Mouse (Mus musculus): ENCODE measurements around the gene Map4.
"Not testable (repeated sequence)": the region's sequence is repeated elsewhere in the genome, so short reads cannot be mapped to it uniquely, and the experiment has no call there.

Map4 gene

GRCm38 (mm10) chr9:109917931-109918330, 13.3 kb upstream of the Map4 start:
- DNase-seq (ENCODE audit: low spot score in 2 of 2), result no peak

DNA sequence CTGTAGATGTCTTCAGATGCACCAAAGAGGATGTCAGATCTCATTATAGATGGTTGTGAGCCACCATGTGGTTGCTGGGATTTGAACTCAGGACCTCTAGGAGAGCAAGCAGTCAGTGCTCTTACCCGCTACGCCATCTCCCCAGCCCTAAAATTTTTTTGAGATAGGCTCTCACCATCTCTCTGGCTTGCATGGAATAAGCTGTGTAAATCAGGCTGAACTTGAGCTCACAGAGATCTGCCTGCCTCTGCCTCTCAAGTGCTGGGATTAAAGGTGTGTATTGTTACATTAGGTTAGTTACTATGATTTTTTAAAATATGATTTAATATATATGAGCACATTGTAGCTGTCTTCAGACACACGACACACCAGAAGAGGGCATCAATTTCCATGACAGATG, 2.1 kb upstream of the Map4 start:
- no peak for DNase-seq (ENCODE audit: low spot score in 2 of 2)

- DNase-seq (ENCODE audit: low spot score in 2 of 2), result no peak
These were observed 1.2 kb upstream of the Map4 start for GRCm38 (mm10) chr9:109930063-109930462.

DNA sequence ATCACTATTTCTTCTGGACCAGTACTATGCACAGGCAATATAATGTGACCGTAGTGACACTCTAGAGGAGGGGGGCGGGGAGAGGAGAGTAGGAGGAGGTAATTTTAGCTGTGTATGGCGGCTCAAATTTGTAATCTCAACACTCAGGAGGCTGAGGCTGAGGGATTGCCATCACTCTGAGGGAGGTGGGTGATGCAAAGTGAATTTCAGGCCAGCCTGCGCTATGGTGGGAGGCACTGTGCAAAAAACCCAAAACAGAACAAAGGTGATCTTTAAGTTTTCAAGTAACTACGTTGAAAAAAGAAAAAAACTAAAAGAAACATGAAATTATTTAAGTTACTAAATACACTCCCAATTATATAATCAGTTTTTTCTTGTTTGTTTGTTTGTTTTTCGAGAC, 508 bp upstream of the Map4 start:
- no peak for DNase-seq (ENCODE audit: low spot score in 2 of 2)

GRCm38 (mm10) chr9:109932361-109932755, 1.1 kb downstream of the Map4 start:
- DNase-seq (ENCODE audit: low spot score in 2 of 2), result peak; percentile 4 to 34

DNA sequence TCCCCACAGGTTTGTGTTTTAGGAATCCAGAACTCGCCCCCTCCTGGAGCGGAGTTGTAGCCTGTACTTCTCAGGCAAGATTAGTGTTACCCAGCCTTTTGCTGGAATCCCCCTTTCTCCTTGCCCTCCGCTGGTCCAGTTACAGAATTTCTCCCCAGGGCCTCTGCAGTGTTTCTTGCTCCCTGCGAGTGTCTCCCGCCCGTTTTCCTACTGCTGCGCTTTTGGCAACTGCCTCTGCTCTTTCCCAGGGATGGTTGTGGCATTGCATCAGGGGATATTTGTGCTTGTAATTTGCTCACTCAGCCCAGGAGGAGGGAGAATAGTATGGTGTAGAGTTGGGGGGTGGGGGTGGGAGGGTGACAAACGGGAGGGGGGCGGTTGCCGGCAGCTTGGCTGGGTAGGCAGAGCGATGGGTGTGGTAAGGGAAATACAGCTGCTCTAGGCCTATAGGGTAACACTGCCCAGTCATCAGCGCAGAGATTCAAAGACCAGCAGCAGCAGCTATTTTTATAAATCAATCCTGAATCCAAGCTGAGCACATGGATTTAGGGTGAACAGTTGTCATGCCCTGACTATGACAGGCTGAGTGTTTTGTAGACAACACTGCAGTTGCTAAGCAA, 1.6 kb downstream of the Map4 start:
- peak; percentile 17 to 35 for DNase-seq (ENCODE audit: low spot score in 2 of 2)

DNA sequence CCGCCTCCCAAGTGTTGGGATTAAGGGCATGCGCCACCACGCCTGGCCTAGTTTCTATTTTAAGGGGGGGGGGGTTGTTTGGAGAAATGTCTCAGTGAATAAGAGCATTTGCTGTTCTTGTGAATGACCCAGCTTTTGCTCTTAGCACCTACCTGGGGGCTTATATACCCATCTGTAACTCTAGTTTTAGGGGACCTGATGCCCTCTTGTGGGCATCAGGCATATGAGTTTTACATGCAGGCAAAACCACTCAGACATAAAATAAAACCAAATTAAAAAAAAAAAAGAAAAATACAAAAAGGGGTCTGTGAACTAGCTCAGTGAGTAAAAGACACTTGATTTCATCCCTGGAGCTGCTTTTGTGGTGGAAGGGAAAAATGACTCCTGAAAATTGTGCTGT, 8.1 kb downstream of the Map4 start:
- no peak for DNase-seq (ENCODE audit: low spot score in 2 of 2)

DNA sequence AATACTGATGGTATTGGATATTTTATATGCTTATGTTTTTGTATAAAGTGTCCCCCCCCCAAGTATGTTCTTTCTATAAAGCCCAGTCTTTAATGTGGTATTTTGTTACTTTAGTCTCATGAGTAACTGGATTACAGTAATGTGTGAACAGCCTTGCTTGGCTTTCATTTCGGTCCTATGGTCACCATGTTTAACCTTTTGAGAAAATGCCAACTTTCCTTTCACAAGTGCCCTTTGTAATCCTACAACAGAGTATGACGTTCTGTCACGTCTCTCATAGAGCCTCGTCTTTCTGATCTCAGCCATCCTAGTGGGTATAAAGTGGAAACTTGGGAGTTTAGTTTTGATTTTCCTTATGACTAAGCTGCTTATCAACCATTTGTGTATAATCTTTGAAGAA, 11.5 kb downstream of the Map4 start:
- no peak for DNase-seq (ENCODE audit: low spot score in 2 of 2)

- no peak for DNase-seq (ENCODE audit: low spot score in 2 of 2)
These were observed 13.5 kb downstream of the Map4 start for GRCm38 (mm10) chr9:109944712-109945111.

DNA sequence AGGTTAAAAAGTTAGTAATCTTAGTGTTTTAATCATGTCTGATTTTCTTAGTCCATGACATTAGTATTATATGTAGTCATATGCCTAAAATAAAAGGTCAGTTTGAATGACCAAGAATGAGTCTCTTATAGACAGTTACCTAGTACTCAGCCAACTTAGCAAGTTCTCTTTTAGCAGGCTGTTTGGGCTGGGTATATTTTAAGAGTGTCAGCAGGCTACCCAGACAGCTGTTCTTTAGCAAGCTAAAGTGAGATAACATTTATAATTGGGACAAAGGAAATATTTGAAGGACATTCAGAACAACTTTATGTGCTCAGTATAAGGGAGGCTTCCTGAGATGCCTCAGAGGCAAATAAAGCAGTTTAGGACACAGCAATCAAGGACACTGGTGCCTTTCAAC, 17.3 kb downstream of the Map4 start:
- DNase-seq (ENCODE audit: low spot score in 2 of 2), result no peak

DNA sequence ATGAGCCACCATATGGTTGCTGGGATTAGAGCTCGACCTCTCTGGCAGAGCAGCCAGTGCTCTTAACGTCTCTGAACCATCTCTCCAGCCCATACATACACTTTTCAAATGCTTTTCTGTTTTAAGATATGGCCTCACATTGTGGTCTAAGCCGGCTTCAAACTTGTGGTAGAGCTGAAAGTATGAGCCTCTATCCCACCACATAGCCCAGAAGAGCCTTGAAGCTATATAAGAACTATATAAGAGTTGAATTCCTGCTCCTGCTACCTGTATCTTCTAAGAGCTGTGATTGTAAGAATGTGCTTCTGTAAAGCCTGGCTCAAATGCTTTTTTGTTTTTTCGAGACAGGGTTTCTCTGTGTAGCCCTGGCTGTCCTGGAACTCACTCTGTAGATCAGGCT, 18.5 kb downstream of the Map4 start:
- no peak for DNase-seq (ENCODE audit: low spot score in 2 of 2)

DNA sequence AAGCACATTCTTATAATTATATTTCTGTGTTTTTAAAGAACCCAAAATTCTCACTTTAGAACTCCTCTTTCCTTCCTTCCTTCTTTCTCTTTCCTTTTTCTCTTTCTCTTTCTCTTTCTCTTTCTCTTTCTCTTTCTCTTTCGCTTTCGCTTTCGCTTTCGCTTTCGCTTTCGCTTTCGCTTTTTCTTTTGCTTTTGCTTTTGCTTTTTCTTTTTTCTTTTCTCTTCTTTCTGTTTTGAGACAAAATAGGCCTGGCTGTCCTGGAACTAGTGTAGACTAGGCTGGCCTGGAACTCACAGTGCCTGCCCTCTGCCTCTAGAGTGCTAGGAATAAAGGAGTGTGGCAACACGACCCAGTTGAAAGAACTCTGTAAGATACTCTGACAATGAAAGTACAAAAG, 22.3 kb downstream of the Map4 start:
- DNase-seq (ENCODE audit: low spot score in 2 of 2), result no peak

DNA sequence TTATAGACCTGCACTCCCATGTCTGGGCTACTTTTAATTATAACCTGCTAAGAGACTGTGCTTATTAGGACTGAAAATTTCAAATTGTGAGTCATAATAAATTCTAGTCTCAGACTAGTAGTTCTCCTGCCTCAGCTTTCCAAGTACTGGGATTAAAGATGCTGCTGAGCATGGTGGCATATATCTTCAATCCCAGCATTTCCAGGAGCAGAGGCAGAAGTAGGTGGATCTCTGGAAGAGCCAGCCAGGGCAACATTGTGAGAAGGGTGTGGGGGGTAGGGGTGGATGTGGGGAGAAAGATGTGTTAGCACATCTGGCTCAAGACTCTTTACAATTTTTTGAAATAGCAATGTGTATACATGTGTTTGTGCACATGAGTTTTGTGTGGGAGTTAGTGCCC, 23.4 kb downstream of the Map4 start:
- no peak for DNase-seq (ENCODE audit: low spot score in 2 of 2)

GRCm38 (mm10) chr9:109959456-109960150, 28.3 kb downstream of the Map4 start:
- DNase-seq (ENCODE audit: low spot score in 2 of 2), result no peak

GRCm38 (mm10) chr9:109960593-109960992, 29.3 kb downstream of the Map4 start:
- no peak for DNase-seq (ENCODE audit: low spot score in 2 of 2)

DNA sequence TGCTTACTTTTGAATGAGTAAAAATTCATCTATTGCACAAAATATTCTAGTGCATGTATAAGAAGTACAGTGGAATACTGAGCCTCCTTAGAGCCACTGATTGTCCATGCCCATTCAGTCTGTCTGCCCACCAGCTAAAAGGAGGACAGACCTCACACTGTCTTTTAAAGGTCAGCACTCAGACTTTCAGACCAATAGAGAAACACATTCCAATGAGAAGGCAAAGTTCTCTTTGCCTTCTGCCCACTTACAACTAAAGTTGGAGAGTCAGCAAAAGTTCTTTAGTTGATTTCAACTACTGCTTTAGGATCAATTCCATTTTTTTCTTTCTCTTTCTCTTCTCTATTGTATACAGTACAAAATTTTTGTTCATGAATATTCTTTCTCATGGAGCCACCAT, 33.5 kb downstream of the Map4 start:
- DNase-seq (ENCODE audit: low spot score in 2 of 2), result no peak

DNA sequence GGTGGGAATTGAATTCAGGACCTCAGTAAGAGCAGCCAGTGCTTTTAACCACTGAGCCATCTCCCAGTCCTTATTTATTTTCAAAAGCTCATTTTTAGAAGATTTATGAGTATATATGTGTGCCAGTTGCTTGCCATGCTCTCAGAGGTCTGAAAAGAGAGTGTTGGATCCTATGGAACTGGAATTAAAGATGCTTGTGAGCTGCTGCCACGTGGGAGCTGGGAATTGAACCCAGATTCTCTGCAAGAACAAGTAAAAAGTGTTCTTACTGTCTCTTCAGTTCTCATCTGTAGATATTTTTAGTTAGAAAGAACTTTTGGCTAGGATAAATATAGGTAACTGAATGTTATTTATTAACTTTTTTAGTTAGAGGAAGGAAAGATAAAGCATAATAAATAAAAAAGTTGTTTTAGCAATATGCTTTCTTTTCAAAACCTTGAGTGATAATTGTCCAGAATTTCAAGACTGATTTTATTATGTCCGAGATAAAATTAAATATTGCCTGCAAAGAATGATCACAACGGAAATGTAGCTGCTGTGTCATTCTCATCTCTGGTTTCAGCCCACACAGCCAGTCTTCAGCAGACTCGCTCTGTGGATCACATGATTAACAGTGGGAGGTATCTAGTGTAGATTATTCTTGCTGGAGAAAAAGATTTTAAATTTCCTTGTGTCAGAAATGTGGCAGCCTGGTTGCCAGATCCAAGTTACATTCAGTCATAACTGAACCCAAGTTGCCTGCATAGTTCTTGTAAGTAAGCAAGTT, 37.3 kb downstream of the Map4 start:
- DNase-seq (ENCODE audit: low spot score in 2 of 2), result no peak

- DNase-seq (ENCODE audit: low spot score in 2 of 2), result no peak
These were observed 37.9 kb downstream of the Map4 start for GRCm38 (mm10) chr9:109969181-109969580.

- no peak for DNase-seq (ENCODE audit: low spot score in 2 of 2)
These were observed 38.6 kb downstream of the Map4 start for GRCm38 (mm10) chr9:109969792-109970336.

- not testable (repeated sequence) for DNase-seq (ENCODE audit: low spot score in 2 of 2)
These were observed 40.5 kb downstream of the Map4 start for GRCm38 (mm10) chr9:109971711-109972110.

- DNase-seq (ENCODE audit: low spot score in 2 of 2), result not testable (repeated sequence)
These were observed 49.0 kb downstream of the Map4 start for GRCm38 (mm10) chr9:109980223-109980622.

GRCm38 (mm10) chr9:109985416-109985815, 54.2 kb downstream of the Map4 start:
- DNase-seq (ENCODE audit: low spot score in 2 of 2), result peak; percentile 19 to 40

DNA sequence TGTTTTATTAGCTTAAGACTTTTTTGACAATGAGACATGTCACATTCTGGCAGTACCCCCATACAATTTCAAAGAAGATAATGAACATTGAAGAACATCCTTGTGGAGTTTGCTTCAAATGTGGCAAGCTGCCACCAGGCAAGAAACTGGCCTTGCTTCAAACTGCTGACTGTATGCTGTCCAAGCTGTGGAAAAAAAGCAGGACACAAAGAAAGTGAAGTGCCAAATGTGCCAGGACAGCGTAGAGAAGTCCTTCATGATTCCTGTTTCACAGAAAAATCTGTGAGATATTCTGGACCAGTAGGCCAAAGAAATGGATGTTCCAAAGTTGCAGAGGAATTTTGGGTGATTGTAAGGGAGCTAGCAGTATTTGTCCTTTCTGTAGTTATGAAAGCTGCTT, 57.8 kb downstream of the Map4 start:
- DNase-seq (ENCODE audit: low spot score in 2 of 2), result no peak
